Mouse (Mus musculus): ENCODE data around the gene Ccnd3. TPM values are rescaled to one million over a fixed set of nuclear protein-coding genes. Genes with fewer than 3 reads are reported as not detected.

Ccnd3 gene
- total and polyA plus RNA-seq, 2 experiments: 16.8 to 39.1 TPM

- DNase-seq (ENCODE audit: extremely low read depth, low read depth, low spot score): peak; percentile 30
- Histone ChIP-seq H3K4me3 (ENCODE audit: insufficient read depth, low read depth, low read length) (no peak overlapping the region), H3K27me3 (ENCODE audit: control insufficient read depth, insufficient read depth, low read length) (no peaks in the 10 kb centered on the region), H3K27ac (replicated peaks; ENCODE audit: insufficient read depth, low read depth, low read length) (peak overlapping the region; percentile 45), H3K9ac (ENCODE audit: low read depth, low read length) (no peak overlapping the region), H3K4me1 (ENCODE audit: control insufficient read depth, insufficient read depth, low read length) (peaks cover 24% of the 10 kb centered on the region), H3K36me3 (ENCODE audit: control insufficient read depth, insufficient read depth, low read length) (no peaks in the 10 kb centered on the region), H3K79me2 (ENCODE audit: control insufficient read depth, insufficient read depth, low read length) (0 out of 2 replicates have a peak, but pooled peaks cover 6% of the 10 kb centered on the region)
- TF ChIP-seq POLR2A (IDR thresholded peaks at IDR 0.05; ENCODE audit: extremely low read depth, insufficient read depth, low read length): no peak
- no peak for TF ChIP-seq CTCF (IDR thresholded peaks at IDR 0.05; ENCODE audit: low read depth, low read length)
- WGBS: 45% methylated on average over 9 of the region's 9 CpGs
These were observed 4.3 kb downstream of the Ccnd3 start for GRCm38 (mm10) chr17:47509031-47509705.

GRCm38 (mm10) chr17:47511111-47512020, 6.5 kb downstream of the Ccnd3 start:
- DNase-seq (ENCODE audit: extremely low read depth, low read depth, low spot score): peak; percentile 99
- TF ChIP-seq POLR2A (IDR thresholded peaks at IDR 0.05; ENCODE audit: extremely low read depth, insufficient read depth, low read length) (0 out of 2 replicates have a peak, but pooled peaks have one; percentile 32), CTCF (IDR thresholded peaks at IDR 0.05; ENCODE audit: low read depth, low read length) (peak; percentile 88)
- Histone ChIP-seq H3K9ac (ENCODE audit: low read depth, low read length) (peak overlapping the region; percentile 72), H3K4me1 (ENCODE audit: control insufficient read depth, insufficient read depth, low read length) (peaks cover 13% of the 10 kb centered on the region), H3K79me2 (ENCODE audit: control insufficient read depth, insufficient read depth, low read length) (peaks cover 13% of the 10 kb centered on the region; the same call in 1 of the 2 replicates), H3K4me3 (ENCODE audit: insufficient read depth, low read depth, low read length) (peak overlapping the region; percentile 34; the same call in 1 of the 2 replicates), H3K27ac (replicated peaks; ENCODE audit: insufficient read depth, low read depth, low read length) (peak overlapping the region; percentile 60), H3K27me3 (ENCODE audit: control insufficient read depth, insufficient read depth, low read length) (no peaks in the 10 kb centered on the region), H3K36me3 (ENCODE audit: control insufficient read depth, insufficient read depth, low read length) (no peaks in the 10 kb centered on the region)
- WGBS: 15% methylated on average over 25 of the region's 25 CpGs

- no peak overlapping the region for H3K27ac ChIP-seq (replicated peaks; ENCODE audit: insufficient read depth, low read depth, low read length)
- DNase-seq (ENCODE audit: extremely low read depth, low read depth, low spot score): no peak
- peaks cover 7% of the 10 kb centered on the region for H3K4me1 ChIP-seq (ENCODE audit: control insufficient read depth, insufficient read depth, low read length)
These were observed 8.3 kb downstream of the Ccnd3 start for GRCm38 (mm10) chr17:47512956-47513775.

GRCm38 (mm10) chr17:47515180-47515844, 10.5 kb downstream of the Ccnd3 start:
- H3K27me3 ChIP-seq (ENCODE audit: control insufficient read depth, insufficient read depth, low read length): no peaks in the 10 kb centered on the region
- no peaks in the 10 kb centered on the region for H3K36me3 ChIP-seq (ENCODE audit: control insufficient read depth, insufficient read depth, low read length)
- no peak overlapping the region for H3K27ac ChIP-seq (replicated peaks; ENCODE audit: insufficient read depth, low read depth, low read length)
- H3K4me1 ChIP-seq (ENCODE audit: control insufficient read depth, insufficient read depth, low read length): peaks cover 5% of the 10 kb centered on the region
- TF ChIP-seq POLR2A (IDR thresholded peaks at IDR 0.05; ENCODE audit: extremely low read depth, insufficient read depth, low read length) (no peak), CTCF (IDR thresholded peaks at IDR 0.05; ENCODE audit: low read depth, low read length) (no peak)
- H3K9ac ChIP-seq (ENCODE audit: low read depth, low read length): no peak overlapping the region
- 77% methylated on average over 7 of the region's 7 CpGs for WGBS
- no peak overlapping the region for H3K4me3 ChIP-seq (ENCODE audit: insufficient read depth, low read depth, low read length)
- DNase-seq (ENCODE audit: extremely low read depth, low read depth, low spot score): no peak
- H3K79me2 ChIP-seq (ENCODE audit: control insufficient read depth, insufficient read depth, low read length): peaks cover 13% of the 10 kb centered on the region; the same call in 1 of the 2 replicates

More at GRCm38 (mm10) chr17:47512956-47513775, 8.3 kb downstream of the Ccnd3 start:
- WGBS: 83% methylated on average over 10 of the region's 10 CpGs
- Histone ChIP-seq H3K36me3 (ENCODE audit: control insufficient read depth, insufficient read depth, low read length) (no peaks in the 10 kb centered on the region), H3K9ac (ENCODE audit: low read depth, low read length) (no peak overlapping the region), H3K4me3 (ENCODE audit: insufficient read depth, low read depth, low read length) (no peak overlapping the region), H3K27me3 (ENCODE audit: control insufficient read depth, insufficient read depth, low read length) (no peaks in the 10 kb centered on the region), H3K79me2 (ENCODE audit: control insufficient read depth, insufficient read depth, low read length) (peaks cover 16% of the 10 kb centered on the region; the same call in 1 of the 2 replicates)
- no peak for TF ChIP-seq CTCF (IDR thresholded peaks at IDR 0.05; ENCODE audit: low read depth, low read length)
- TF ChIP-seq POLR2A (IDR thresholded peaks at IDR 0.05; ENCODE audit: extremely low read depth, insufficient read depth, low read length): no peak

- no peak overlapping the region for H3K9ac ChIP-seq (ENCODE audit: low read depth, low read length)
- peaks cover 13% of the 10 kb centered on the region; the same call in 1 of the 2 replicates for H3K79me2 ChIP-seq (ENCODE audit: control insufficient read depth, insufficient read depth, low read length)
- H3K4me1 ChIP-seq (ENCODE audit: control insufficient read depth, insufficient read depth, low read length): peaks cover 2% of the 10 kb centered on the region; the same call in 1 of the 2 replicates
- WGBS: 99% methylated on average over 3 of the region's 3 CpGs
- H3K27ac ChIP-seq (replicated peaks; ENCODE audit: insufficient read depth, low read depth, low read length): no peak overlapping the region
- H3K36me3 ChIP-seq (ENCODE audit: control insufficient read depth, insufficient read depth, low read length): no peaks in the 10 kb centered on the region
- no peak for TF ChIP-seq POLR2A (IDR thresholded peaks at IDR 0.05; ENCODE audit: extremely low read depth, insufficient read depth, low read length)
- TF ChIP-seq CTCF (IDR thresholded peaks at IDR 0.05; ENCODE audit: low read depth, low read length): no peak
- no peak for DNase-seq (ENCODE audit: extremely low read depth, low read depth, low spot score)
- H3K27me3 ChIP-seq (ENCODE audit: control insufficient read depth, insufficient read depth, low read length): no peaks in the 10 kb centered on the region
- no peak overlapping the region for H3K4me3 ChIP-seq (ENCODE audit: insufficient read depth, low read depth, low read length)
These were observed 11.4 kb downstream of the Ccnd3 start for GRCm38 (mm10) chr17:47516232-47516631.
